Mouse (Mus musculus): ENCODE results near the gene Itm2c.

Itm2c gene

DNA sequence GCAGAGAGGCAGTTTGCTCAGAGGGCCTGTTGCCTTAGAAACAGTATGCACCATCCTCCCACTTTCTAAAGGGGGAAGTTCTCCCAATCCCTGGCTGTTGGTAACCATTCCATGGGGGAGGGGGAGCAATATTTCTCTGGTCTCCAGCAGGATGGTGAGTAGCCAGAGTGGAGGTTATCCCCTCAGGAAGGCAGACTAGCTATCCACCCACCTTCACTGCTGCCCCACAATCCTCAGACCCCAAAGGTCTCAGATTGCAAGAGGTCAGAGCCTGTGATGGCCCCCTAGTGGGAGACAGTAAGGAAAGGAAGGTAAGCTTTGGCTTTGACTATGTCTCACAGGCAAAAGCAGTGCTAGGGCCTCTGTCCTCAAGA lies 5.3 kb downstream of the Itm2c start:
- no peak for DNase-seq (ENCODE audit: low read depth, low spot score)

DNA sequence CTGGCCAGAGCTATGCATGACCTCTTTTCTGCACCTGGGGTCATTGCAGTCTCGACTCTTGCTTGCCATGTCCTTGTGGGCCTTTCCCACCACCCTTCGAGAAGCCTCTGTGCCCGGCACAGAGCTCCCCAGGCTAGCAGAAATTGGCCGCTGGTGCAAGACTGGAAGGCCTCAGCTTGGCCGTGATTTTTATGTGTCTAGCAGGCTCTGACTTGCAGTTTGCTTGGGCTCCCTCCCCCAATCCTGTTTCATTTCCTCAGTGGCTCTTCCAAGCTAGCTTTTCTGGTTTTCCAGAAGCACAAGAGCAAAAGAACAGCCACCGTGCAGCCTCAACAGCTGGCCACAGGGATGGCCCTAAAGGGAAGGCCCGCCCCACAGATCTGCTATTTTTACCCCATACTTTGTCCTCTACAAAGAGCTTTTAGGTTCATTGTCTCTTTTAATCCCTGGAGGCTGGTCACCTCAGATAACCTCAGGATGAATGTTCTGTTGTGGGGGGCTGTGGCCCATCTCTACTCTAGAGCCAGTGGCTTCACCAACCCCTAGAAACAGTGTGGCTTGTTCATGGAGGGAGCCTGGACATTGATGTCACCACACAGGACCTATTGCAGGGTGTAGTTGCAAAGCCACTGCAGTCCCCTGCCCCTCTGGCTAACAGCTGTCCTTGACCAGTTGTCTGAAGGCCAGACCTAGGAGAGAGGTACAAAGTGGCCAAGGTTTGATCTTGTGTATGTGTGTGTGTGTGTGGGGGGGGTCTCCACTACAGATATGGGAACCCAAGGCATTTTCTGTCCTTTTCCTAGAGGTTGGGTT lies 6.6 kb downstream of the Itm2c start:
- DNase-seq (ENCODE audit: low read depth, low spot score): no peak

DNA sequence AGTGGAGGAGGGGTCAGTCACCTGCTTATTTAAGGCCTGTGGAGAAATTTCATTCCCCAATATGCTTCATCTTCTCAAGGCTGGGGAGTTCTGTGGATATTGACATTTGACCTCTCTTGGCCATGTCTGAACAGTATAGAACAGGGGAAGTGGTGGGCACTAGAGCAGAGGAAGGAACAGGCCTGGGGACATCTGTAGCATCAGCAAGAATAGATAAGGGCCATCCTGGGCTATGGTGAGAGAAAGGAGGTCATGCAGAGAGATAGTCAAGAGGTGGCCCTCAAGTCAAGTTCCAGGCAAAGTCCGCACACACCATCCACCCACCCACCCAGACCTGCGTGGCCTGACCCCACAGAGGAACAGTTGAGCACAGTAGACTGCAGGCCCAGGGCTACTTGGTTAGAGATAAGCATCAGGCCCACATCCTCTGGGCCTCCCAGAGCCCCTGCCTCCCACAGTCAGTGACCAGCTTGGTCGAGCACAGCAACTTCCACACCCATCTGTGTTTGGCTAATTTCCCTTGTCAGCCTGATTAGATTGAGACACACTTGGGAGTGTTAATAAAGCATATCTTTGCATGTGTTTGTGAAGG lies 7.5 kb downstream of the Itm2c start:
- no peak for DNase-seq (ENCODE audit: low read depth, low spot score)

DNA sequence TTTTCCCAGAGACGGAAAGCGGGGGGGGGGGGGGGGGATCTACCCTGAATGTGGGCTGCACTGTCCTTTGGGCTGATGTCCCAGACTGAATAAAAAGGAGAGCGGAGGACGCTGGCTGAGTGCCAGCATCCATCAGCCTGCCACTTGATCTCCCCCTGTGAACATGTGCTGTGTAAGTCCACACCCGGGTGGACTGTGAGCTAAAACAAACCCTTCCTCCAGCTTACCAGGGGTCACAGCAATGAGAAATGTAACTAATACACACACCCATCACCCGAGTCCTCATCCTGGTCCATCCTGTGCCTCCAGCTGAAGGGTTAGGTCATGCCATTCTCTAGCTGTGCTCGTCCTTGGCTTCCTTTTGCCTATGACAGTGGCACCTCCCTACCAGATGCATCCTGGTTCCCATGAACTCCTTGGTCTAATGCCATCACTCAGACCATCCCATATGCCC lies 8.1 kb downstream of the Itm2c start:
- no peak for DNase-seq (ENCODE audit: low read depth, low spot score)

DNA sequence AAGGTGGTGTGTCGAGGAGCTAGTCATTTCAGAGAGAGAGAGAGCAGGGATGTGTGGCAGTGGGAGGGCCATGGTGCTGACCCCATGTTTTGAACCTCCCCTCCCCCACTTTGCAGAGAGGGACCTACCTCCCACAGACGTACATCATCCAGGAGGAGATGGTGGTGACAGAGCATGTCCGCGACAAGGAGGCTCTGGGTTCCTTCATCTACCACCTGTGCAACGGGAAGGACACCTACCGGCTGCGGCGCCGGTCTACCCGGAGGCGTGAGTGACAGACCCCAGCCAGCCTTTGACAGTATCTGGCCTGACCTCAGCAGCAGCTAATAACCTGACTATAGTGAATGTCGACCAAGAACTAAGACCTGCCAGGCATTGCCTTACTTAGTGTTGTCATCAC lies 12.8 kb downstream of the Itm2c start:
- DNase-seq (ENCODE audit: low read depth, low spot score): no peak

DNA sequence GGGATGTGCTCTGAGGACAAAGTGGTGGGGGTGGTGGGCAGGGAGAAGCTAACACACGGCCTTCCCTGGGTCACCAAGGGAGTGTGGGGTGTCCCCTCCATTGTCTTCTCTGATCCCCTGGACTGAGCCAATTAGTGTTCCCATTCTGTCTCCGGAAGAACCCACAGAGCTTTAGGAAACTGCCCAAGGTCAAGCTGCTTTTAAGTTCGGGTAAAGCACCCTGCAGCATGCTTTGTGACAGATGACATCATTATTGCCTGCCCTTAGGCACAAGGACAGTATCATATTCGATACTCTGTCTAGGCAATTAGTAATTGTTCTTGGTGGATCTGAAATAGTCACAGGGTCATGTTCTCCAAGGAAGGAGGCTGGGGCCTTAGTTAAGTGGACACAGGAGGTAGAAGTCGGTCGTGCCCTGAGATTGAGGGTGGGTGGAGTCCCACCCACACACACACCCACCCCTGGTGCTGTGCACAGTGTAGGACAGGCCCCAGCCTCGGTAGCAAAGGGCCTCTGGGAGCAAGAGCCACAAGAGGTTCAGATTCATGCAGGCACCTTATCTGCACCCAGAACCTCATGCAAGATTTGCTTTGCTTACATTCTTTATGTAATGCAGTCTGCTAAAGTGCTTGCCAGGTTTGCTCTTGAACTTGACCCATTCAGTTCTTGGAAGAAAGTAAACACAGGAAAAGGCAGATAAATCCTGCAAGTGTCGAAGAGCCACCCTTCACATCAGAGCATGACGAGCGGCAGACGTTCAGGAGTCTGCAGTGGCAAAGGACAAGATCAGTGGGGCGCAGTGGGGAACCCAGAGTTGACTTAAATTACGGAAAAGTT lies 14.9 kb downstream of the Itm2c start:
- DNase-seq (ENCODE audit: low read depth, low spot score): no peak

DNA sequence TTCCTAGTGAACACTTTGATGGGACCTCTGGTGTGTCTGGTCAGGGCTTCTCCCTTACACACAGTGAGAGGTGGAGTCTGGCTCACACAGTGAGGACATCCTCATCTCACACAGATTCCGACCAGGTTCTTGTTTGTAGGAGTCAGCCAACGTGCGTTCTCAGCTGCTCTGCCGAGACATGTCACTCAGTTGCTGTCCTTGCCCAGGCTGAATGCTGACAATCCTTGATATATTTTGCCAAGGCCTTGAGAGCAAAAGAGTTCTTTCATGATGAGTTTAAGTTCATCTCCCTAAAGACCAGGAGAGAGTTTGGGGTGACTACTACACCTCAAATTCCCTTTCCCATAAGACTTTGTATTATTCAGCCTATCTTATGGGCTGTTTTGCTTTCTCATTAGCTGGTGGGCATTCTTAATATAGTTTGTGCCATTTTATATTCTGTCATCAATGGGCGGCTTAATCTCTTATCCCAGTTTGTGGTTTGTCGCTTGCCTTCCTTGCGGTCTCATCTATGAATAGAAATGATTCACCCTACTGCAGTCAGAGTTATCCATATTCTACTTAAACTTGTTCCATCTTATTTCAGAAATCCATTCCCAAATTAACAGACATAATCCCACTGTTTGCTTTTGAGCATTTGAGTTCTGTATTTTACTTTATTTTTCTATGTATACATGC lies 19.1 kb downstream of the Itm2c start:
- DNase-seq (ENCODE audit: low read depth, low spot score): no peak

DNA sequence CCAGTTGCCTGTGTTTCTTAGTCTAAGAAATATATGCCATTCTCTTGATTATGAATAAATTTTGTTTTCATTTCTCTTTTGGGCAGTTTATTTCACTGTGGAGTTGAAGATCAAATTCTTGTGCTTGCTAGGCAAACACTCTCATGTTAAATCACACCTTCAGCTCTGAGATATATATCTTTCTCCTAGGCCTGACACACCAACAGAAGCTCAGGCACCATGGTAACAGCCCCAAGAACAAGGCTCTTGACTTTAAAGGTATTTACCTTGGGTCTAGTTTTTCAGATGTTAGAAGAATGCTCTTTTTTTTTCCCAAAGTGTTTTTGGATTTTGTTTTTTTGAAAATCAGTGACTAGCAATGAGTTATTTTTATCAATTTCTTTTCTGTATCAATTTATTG lies 21.8 kb downstream of the Itm2c start:
- DNase-seq (ENCODE audit: low read depth, low spot score): no peak

DNA sequence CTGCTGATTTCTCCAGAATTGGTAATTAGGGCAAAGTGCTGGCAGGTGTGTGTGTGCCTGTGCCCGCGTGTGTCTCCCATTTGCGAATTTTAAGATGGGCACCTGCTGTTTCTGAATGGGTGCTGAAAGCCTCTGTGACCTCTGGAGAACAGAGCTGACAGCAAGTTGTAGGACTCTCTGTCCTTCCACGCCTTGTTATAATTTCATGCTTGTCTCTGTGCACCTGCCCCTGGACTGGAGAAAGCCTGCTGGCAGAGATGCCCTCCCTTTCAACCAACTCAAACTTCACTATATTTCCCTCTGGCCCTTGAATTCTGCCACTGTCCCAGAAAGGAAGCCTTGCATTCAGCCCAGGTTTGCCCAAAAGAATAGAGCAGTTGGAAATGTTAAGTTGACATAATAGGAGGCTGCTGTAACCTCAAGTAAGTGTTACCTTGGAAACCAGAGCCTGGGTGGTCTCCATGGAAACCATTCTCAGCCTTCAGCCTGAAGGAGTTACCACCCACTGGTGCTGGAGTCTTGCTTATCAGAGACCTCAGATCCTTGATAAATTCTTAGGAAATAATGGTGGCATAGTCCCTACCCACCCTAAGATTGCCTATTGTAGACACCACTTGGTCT lies 22.9 kb downstream of the Itm2c start:
- no peak for DNase-seq (ENCODE audit: low read depth, low spot score)

DNA sequence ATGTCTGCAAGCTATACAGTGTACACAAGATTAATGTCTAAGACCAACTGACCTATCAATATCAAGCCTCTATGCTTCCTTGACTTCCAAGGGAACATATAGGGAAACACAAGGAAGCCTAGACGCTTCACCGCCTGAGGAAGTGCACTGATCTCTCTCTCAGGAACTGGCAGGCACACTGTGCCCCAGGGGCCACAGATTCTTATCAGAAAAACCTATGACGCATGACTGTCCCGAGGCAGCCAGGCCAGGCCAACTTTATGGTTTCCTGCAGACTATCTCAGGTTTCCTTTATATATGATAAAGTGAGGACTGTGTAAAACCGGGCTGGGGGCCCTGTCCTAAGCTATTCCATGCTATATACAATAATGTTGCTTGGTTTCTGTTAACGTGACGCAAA lies 25.5 kb downstream of the Itm2c start:
- no peak for DNase-seq (ENCODE audit: low read depth, low spot score)

DNA sequence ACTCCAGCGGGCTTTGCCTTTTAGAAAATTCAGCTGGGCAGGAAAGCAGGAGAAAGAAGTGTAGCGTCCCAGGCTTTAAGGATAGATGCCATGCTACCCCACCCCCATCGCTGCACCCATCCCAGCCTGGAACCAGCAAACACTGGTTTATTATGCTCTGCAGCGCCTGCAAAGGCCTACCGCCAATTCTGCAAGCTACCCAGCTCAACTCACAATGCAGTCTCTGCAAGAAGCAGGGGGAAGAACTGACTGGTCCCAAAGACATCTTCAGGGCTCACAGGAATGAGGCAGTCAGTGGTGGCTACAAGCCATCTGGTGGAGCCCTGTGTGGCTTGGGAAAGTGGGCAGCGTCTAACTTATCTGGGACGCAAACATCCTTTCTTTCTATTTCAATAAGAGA lies 27.6 kb downstream of the Itm2c start:
- DNase-seq (ENCODE audit: low read depth, low spot score): no peak

DNA sequence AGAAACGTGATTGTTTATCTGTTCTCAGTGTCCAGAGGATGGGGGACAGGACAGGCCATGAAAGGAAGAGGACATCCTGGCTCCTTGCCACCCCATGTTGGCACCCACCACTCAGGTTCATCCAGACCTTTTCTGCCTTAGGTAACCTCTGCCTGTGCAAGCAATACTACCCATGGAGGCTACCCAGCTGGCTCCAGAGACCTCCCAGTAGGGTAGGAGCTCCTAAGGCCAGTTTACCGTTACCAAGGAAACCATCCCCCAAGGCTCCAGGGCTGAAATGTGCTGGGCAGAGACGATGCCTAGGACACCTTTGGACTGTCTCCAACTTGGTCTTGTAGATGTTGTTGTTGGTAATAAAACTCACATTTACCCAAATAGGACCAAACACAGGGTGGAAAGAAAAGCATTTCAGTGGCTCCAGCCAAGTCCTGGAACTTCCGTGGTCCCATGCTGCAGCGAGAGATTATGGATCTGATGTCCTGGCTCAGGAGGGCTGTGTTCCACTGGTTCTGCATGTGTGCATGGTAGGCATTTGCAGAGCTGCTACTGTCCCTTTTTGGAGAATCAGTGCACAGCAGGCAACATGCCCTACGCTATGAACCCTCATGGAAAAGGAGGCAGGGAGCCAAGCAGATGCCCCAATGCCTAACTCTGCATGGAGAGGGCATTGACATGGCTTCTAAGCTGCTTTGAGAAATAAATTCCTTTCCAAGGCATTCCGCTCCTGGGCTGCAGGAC lies 28.2 kb downstream of the Itm2c start:
- DNase-seq (ENCODE audit: low read depth, low spot score): no peak

DNA sequence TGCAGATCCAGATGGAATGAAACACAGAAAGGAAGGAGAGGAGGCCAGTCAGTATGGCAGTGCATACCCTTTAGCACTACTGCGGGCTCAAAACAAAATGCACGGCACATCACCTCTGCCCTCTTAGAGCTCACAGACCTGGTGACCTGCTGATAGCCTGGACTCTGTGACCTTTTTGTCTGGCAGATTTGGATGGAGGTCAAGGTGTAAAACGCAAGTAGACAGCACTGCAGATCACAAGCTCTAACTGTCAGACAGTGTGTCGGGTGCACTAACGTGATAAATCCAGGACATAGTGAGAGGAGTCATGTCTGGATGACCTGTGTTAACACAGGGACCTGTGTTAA lies 28.8 kb downstream of the Itm2c start:
- DNase-seq (ENCODE audit: low read depth, low spot score): no peak

DNA sequence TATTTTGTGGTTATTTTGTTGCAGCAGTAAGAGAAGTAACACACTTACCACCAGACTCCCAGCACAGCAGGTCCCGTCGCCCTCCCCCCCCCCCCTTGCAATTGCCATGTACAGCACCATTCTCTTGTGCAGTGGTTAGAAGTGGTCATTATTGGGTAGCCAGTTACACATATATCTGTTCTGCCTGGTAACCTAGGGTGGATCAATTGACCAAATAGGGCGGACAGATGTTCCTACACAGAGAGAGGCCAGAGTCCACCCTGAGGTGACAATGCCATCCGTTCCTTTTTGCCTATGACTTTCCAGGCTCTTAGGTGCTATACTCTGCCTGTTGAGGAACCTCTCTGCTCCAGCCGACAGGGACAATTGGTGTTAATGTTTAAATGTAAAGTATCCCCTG lies 31.1 kb downstream of the Itm2c start:
- no peak for DNase-seq (ENCODE audit: low read depth, low spot score)

DNA sequence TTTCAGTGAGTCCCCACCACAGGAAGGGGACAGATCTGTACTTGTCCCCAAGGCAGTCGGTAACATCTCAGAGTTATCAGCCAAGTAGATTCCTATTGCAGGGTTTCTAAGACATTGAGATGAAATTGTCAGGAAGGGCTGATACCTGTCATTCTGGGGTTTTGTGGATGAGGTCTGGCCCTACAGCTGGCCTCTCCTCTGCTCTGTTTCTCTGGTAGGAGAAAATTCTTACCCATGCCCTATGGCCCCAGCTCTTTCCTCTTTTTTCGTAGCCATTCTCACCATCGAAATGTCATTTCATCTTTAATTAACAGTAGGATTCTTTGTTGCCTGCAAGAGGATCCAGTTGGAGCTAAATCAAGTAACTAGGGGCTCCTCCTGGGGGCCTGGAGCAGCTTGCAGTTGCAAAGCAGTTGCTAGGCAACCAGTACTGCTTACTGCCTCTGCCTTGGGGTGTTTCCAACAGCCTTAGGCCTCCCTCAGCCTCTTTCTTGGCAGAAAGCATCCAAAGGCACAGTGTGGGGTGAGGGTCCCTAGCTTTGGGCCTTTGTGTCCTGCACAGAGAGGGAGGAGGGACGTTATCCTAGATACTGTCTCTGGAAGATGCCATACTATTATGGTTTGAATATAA lies 34.1 kb downstream of the Itm2c start, which contains the start of gene 4933407L21Rik:
Gene 4933407L21Rik, plus strand, starts transcription at position 427 of the 631 bp plus-strand sequence.
- DNase-seq (ENCODE audit: low read depth, low spot score): no peak

DNA sequence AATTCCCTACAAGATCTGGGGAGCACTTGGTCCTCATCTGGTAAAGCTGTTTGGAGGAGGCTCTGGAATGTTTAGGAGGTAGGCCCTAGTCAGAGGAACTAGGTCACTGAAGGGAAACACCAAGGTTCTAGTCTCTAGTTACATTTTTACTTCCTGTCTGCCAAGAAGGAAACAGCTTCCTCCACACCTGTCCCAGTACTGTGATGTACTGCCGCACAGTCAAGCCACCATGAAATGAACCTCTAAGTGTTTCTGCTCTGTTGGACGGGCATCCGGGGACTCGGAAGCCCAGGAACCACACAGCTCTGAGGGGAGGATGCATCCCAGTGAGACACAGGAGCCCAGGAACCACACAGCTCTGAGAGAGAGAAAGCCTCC lies 34.6 kb downstream of the Itm2c start:
- no peak for DNase-seq (ENCODE audit: low read depth, low spot score)

DNA sequence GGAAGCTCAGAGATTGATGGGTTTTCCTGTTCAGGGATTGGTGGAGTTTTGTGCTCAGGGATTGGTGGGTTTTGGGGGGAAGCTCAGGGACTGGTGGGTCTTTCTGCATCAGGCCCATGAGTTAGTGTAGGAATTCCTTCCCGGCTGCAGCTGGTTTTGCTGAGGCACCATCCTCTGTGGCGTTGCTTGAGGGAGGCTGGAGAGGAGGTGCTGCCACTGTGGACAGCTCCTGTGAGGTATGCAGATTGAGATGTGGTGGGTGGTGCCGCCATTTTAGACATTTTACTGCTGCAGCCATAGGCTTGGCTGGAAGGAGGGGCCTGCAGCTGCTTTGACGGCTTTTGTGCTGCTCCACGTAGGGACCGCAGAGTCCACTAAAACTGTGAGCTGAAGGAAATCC lies 35.3 kb downstream of the Itm2c start:
- DNase-seq (ENCODE audit: low read depth, low spot score): no peak

DNA sequence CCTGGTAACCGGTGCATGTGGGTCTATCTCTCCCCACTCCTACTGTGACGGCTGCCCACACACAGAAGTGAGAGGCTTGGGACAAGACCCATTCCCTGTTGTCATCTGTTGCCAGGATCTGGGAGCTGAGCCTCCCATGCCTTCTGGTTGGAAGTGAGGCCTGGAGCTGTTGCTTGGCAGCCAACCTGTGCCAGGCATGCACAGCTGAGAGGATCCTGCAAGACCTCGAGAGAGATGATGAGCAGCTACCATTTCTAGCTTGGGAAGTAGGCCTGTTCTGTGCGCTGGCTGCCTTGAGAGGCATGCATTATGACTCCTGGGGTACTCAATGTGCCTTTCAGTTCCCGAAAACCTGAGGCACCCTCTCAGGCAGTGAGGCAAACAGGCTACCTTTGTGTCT lies 37.1 kb downstream of the Itm2c start:
- DNase-seq (ENCODE audit: low read depth, low spot score): no peak

DNA sequence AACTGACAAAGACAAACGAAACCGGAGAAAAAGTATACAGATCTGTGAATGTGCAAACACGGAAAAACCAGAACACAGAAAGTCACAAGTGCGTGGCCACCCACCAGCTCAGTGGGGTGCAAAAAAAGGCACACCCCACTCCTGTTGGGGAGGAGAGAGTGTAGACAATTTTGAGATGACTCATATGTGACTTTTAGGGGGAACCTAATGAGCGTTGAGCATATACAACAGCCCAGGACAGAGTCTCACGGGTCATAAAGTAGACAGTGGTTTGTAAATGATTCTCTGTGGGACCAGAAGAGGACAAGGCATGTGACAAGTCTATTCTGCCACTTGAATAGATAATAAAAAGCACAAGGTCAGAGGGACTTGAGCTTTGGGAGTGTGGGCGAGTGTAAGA lies 39.1 kb downstream of the Itm2c start:
- no peak for DNase-seq (ENCODE audit: low read depth, low spot score)

DNA sequence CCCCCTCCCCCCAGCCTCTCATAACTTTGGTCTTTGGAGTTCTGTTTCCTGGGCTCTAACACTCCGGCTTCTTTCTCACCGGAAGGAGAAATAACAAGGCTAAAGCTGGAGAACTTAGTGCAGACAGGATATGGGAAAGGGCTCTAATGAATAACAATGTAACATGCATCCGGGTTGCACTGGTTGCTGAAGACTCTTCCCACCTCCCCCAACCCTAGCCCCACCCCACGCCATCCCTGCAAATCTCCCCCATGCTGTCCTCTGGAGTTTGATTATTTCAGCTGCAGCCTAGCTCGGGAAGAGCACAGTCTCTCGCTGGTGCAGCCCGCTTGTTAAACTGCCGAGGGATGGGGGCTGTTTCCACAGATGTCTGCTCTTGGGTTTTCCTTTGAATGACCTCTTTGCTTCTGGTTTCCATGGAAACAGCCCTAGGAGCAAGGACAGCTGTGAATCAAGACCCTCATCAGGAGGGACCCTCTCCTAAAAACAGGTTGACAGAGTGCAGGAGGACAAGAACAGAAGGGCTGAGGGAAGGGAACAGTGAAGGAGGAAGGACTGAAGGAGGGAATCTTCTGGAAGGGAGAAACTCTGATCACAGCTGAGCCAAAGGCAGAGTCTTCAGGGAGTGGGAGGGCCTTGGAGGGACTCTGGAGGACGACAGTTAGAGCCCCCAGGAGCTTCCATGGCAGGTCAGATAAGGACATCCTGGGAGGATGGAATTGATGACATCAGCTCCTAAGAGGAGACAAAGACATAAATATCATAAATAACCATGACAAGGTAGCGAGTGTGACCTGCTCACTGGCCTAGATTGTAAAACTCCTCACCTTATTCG lies 39.8 kb downstream of the Itm2c start:
- no peak for DNase-seq (ENCODE audit: low read depth, low spot score)

All from retina, adult 2 months (tissue).